In the genomic region with DNA sequence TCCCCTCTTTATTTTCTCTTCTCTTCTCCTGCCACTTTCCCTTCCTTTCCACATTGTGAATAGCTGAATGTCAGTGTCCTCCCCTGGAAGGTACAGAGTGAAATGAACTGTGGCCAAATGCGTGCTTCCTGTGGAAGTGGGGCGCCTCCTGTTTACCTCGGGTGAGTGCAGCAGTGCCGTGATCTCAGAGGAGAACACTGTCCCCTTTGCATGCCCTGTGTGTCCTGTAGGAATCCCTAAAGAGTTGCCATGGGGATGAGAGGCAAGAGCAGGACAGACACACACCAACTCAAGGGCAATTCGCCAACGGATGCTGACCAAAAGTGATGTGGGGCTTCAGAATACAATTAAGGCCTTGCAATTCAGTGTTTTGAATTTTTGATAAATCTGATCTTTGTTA, we compare ENCODE assay signal across 14 mouse cellular contexts.
DNase-seq lines count a peak whose midpoint lies in the region; ATAC-seq and TF ChIP-seq lines count a peak whose summit lies in the region.
"Had no signal": no experiment of that assay in that cellular context is flagged by ENCODE, and none has a peak within 500 bp of the region (broad histone marks: within the 10 kb centered on the region; RNA-seq: fewer than 3 reads in every experiment).

No protein-coding gene starts in this region.

- TF ChIP-seq CTCF in forebrain, postnatal 0 days (IDR thresholded peaks at IDR 0.05; ENCODE audit: low read depth) = no peak

- H3K4me1 ChIP-seq in midbrain, embryonic 11.5 days (ENCODE audit: control insufficient read depth, insufficient read depth, low read length) = no peaks in the 10 kb centered on the region
- H3K4me1 ChIP-seq in midbrain, embryonic 13.5 days (replicated peaks) = no peaks in the 10 kb centered on the region
- H3K4me1 ChIP-seq in neural tube, embryonic 14.5 days (ENCODE audit: control insufficient read depth, insufficient read depth, low read length) = no peaks in the 10 kb centered on the region
- H3K4me1 ChIP-seq in forebrain, postnatal 0 days (ENCODE audit: insufficient read depth) = no peaks in the 10 kb centered on the region
- H3K4me1 ChIP-seq: embryonic facial prominence, embryonic 12.5 days; midbrain, embryonic 12.5 days had no signal

- no peak overlapping the region for H3K4me2 ChIP-seq in midbrain, embryonic 11.5 days
- H3K4me2 ChIP-seq in midbrain, embryonic 13.5 days (replicated peaks) = no peak overlapping the region
- no peak overlapping the region for H3K4me2 ChIP-seq in neural tube, embryonic 14.5 days (ENCODE audit: low read depth, low read length)
- H3K4me2 ChIP-seq in forebrain, postnatal 0 days (ENCODE audit: low read depth) = no peak overlapping the region
- H3K4me2 ChIP-seq: embryonic facial prominence, embryonic 12.5 days; midbrain, embryonic 12.5 days had no signal

- no peak overlapping the region for H3K27ac ChIP-seq in midbrain, embryonic 11.5 days (ENCODE audit: low read depth, low read length)
- H3K27ac ChIP-seq in midbrain, embryonic 13.5 days = no peak overlapping the region
- no peak overlapping the region for H3K27ac ChIP-seq in neural tube, embryonic 14.5 days (ENCODE audit: low read depth, low read length)
- no peak overlapping the region for H3K27ac ChIP-seq in forebrain, postnatal 0 days (ENCODE audit: low read depth, low read length)
- H3K27ac ChIP-seq: embryonic facial prominence, embryonic 12.5 days; midbrain, embryonic 12.5 days had no signal

- peak; percentile 49 for DNase-seq in cerebellum, adult 11-12 months
- DNase-seq in cerebellum, postnatal 4 days (ENCODE audit: low spot score in 2 of 2) = no peak
- peak; percentile 31 for DNase-seq in midbrain, embryonic 11.5 days (ENCODE audit: low spot score, missing footprints)
- peak; percentile 49 to 60 for DNase-seq in cerebellum, postnatal 25 days
- DNase-seq in forebrain, postnatal 0 days = no peak
- DNase-seq: kidney, adult 18-20 months; lung, postnatal 14 days; thymus, adult 2 months had no signal

- H3K27me3 ChIP-seq in midbrain, embryonic 11.5 days (ENCODE audit: control insufficient read depth, insufficient read depth, low read length) = no peaks in the 10 kb centered on the region
- no peaks in the 10 kb centered on the region for H3K27me3 ChIP-seq in midbrain, embryonic 13.5 days
- H3K27me3 ChIP-seq in neural tube, embryonic 14.5 days (ENCODE audit: control insufficient read depth, insufficient read depth, low read length) = no peaks in the 10 kb centered on the region
- H3K27me3 ChIP-seq in forebrain, postnatal 0 days (ENCODE audit: insufficient read depth, low read length) = no peaks in the 10 kb centered on the region
- H3K27me3 ChIP-seq: embryonic facial prominence, embryonic 12.5 days; midbrain, embryonic 12.5 days had no signal

- 74% methylated on average over 6 of the region's 6 CpGs for WGBS in midbrain, embryonic 11.5 days
- 68% methylated on average over 6 of the region's 6 CpGs for WGBS in midbrain, embryonic 13.5 days
- 38% methylated on average over 6 of the region's 6 CpGs for WGBS in neural tube, embryonic 14.5 days
- WGBS in forebrain, postnatal 0 days = 53% methylated on average over 6 of the region's 6 CpGs

- H3K36me3 ChIP-seq in midbrain, embryonic 11.5 days (ENCODE audit: control insufficient read depth, insufficient read depth, low read length) = peaks cover 3% of the 10 kb centered on the region; the same call in 1 of the 2 replicates
- H3K36me3 ChIP-seq in midbrain, embryonic 13.5 days = peaks cover 58% of the 10 kb centered on the region
- peaks cover 10% of the 10 kb centered on the region for H3K36me3 ChIP-seq in neural tube, embryonic 14.5 days (ENCODE audit: control insufficient read depth, insufficient read depth, low read length)
- peaks cover 54% of the 10 kb centered on the region for H3K36me3 ChIP-seq in forebrain, postnatal 0 days (ENCODE audit: insufficient read depth)
- H3K36me3 ChIP-seq: embryonic facial prominence, embryonic 12.5 days had no signal

- no peak overlapping the region for H3K4me3 ChIP-seq in midbrain, embryonic 11.5 days (ENCODE audit: low read depth, low read length)
- H3K4me3 ChIP-seq in midbrain, embryonic 13.5 days (replicated peaks) = no peak overlapping the region
- no peak overlapping the region for H3K4me3 ChIP-seq in neural tube, embryonic 14.5 days (ENCODE audit: low read depth, low read length)
- H3K4me3 ChIP-seq in forebrain, postnatal 0 days (ENCODE audit: low read depth, low read length) = no peak overlapping the region
- H3K4me3 ChIP-seq: embryonic facial prominence, embryonic 12.5 days; midbrain, embryonic 12.5 days had no signal

- no peak overlapping the region for H3K9ac ChIP-seq in midbrain, embryonic 11.5 days (ENCODE audit: low read length)
- H3K9ac ChIP-seq in midbrain, embryonic 13.5 days (replicated peaks) = no peak overlapping the region
- no peak overlapping the region for H3K9ac ChIP-seq in neural tube, embryonic 14.5 days (replicated peaks; ENCODE audit: low read depth, low read length)
- H3K9ac ChIP-seq in forebrain, postnatal 0 days = no peak overlapping the region
- H3K9ac ChIP-seq: embryonic facial prominence, embryonic 12.5 days; midbrain, embryonic 12.5 days had no signal

- no peak for ATAC-seq in midbrain, embryonic 11.5 days (ENCODE audit: low FRiP score)
- no peak for ATAC-seq in midbrain, embryonic 13.5 days
- ATAC-seq in neural tube, embryonic 14.5 days (ENCODE audit: low read depth) = peak; percentile 59; the same call in 1 of the 2 replicates
- no peak for ATAC-seq in granulocyte monocyte progenitor cell, adult 5-6 weeks (replicated peaks; ENCODE audit: poor library complexity, severe bottlenecking)
- ATAC-seq in forebrain, postnatal 0 days = no peak
- ATAC-seq: activated CD4-positive, CD25-positive, alpha-beta regulatory T cell, adult 4 months had no signal

- H3K9me3 ChIP-seq in midbrain, embryonic 11.5 days (ENCODE audit: control insufficient read depth, low read length) = no peaks in the 10 kb centered on the region
- no peaks in the 10 kb centered on the region for H3K9me3 ChIP-seq in midbrain, embryonic 13.5 days
- no peaks in the 10 kb centered on the region for H3K9me3 ChIP-seq in neural tube, embryonic 14.5 days (ENCODE audit: control insufficient read depth, low read length)
- no peaks in the 10 kb centered on the region for H3K9me3 ChIP-seq in forebrain, postnatal 0 days (ENCODE audit: low read length)
- H3K9me3 ChIP-seq: embryonic facial prominence, embryonic 12.5 days; midbrain, embryonic 12.5 days had no signal

Comparison
In these comparisons a context has a peak if more than half of its experiments do, and no peak if none do; other contexts are left out.
1. DNase-seq: peak in cerebellum, adult 11-12 months (single experiment), midbrain, embryonic 11.5 days (single experiment) and cerebellum, postnatal 25 days (2 of 2); none in cerebellum, postnatal 4 days (0 of 2) and forebrain, postnatal 0 days (single experiment).